Mouse (Mus musculus) mesoderm, embryonic 11.5 days (tissue): Measurements from ENCODE around the gene Kif2b.

Experiments
- DNase-seq: peaks from one replicate; pipeline ENCODE4 v3.0.0-alpha.2; 2012; ENCODE audit warnings: low read depth, low spot score

Kif2b gene

GRCm38 (mm10) chr11:91577317-91577716 is at the start of gene Kif2b:
TSS of gene Kif2b (minus strand) at chr11:91577558.
- DNase-seq, result no peak

GRCm38 (mm10) chr11:91593088-91593487 is 15.7 kb upstream of the Kif2b start:
- no peak for DNase-seq

- DNase-seq, result no peak
Observed at GRCm38 (mm10) chr11:91576856-91577255, 502 bp downstream of the Kif2b start.

DNA sequence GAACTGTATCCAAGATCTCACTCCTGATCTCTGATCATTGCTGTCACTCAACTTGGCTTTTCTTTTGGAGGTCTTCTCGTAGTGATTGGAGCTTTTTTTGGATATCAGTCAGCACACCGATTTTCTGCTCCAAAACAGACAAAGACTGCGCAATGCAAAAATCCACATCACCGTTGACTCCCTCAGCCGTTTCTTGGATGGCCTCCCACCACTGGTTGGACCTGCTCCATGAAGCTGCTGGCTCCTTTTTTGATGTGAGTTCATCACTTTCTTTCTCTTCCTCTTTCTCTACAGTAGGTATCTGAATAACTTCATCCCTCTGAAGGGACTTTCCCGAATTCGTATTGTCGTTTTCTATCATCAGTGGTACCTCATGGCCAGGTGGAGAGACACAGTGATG is 2.0 kb downstream of the Kif2b start:
- DNase-seq, result no peak

GRCm38 (mm10) chr11:91574477-91574876 is 2.9 kb downstream of the Kif2b start:
- no peak for DNase-seq

GRCm38 (mm10) chr11:91530737-91531136 is 46.6 kb downstream of the Kif2b start:
- DNase-seq, result no peak
